Mouse (Mus musculus) neural tube, embryonic 12.5 days (tissue): ENCODE results near the gene Nmrk2. TPM values are rescaled to one million over a fixed set of nuclear protein-coding genes. Genes with fewer than 3 reads are reported as not detected.
"Not testable (repeated sequence)": the region's sequence is repeated elsewhere in the genome, so short reads cannot be mapped to it uniquely, and the experiment has no call there.

Experiments
- ATAC-seq: fragments of 200-750 bp; cut with Nextera tagmentation; 2 replicates; pipeline ENCODE4 v1.8.0; 2017; ENCODE audit warnings: low read depth, mild to moderate bottlenecking, moderate TSS enrichment, moderate library complexity; ENCODE audit not compliant: low FRiP score
- H3K27ac ChIP-seq: fragments of 300-500 bp; sonication (generic); 2 replicates; pipeline ENCODE4 v1.5.1; 2016
- H3K27me3 ChIP-seq: fragments of 300-500 bp; sonication (generic); replicated peaks from 2 replicates; pipeline ENCODE4 v1.6.1; 2016; ENCODE audit warnings: mild to moderate bottlenecking
- H3K36me3 ChIP-seq: fragments of 300-500 bp; sonication (generic); 2 replicates; pipeline ENCODE4 v1.6.1; 2016; ENCODE audit warnings: mild to moderate bottlenecking
- H3K4me1 ChIP-seq: fragments of 300-500 bp; sonication (generic); 2 replicates; pipeline ENCODE4 v1.6.1; 2016
- H3K4me2 ChIP-seq: fragments of 300-500 bp; sonication (generic); replicated peaks from 2 replicates; pipeline ENCODE4 v1.6.1; 2016; ENCODE audit warnings: mild to moderate bottlenecking
- H3K4me3 ChIP-seq: fragments of 300-500 bp; sonication (generic); 2 replicates; pipeline ENCODE4 v1.5.1; 2016
- H3K9ac ChIP-seq: fragments of 300-500 bp; sonication (generic); 2 replicates; pipeline ENCODE4 v1.6.1; 2016; ENCODE audit warnings: mild to moderate bottlenecking
- H3K9me3 ChIP-seq: fragments of 300-500 bp; sonication (generic); 2 replicates; pipeline ENCODE4 v1.6.1; 2016; ENCODE audit warnings: mild to moderate bottlenecking
- WGBS: fragments of 180-500 bp; shearing (Covaris S2); methylation state at CpG from one replicate; pipeline ENCODE4 v1.1.7; 2016; 5-methylcytosine and 5-hydroxymethylcytosine counted together
- polyA plus RNA-seq: library from polyadenylated mRNA; unstranded; fragments of >200 nt; fragmentation: Nextera tagmentation; extraction: Ambion mirVana; gene quantifications from 2 replicates; pipeline ENCODE4 v1.2.1, GENCODE M21; 2016

Gene Nmrk2
- polyA plus RNA-seq, 1 experiment from 2014 or later, result not detected

DNA sequence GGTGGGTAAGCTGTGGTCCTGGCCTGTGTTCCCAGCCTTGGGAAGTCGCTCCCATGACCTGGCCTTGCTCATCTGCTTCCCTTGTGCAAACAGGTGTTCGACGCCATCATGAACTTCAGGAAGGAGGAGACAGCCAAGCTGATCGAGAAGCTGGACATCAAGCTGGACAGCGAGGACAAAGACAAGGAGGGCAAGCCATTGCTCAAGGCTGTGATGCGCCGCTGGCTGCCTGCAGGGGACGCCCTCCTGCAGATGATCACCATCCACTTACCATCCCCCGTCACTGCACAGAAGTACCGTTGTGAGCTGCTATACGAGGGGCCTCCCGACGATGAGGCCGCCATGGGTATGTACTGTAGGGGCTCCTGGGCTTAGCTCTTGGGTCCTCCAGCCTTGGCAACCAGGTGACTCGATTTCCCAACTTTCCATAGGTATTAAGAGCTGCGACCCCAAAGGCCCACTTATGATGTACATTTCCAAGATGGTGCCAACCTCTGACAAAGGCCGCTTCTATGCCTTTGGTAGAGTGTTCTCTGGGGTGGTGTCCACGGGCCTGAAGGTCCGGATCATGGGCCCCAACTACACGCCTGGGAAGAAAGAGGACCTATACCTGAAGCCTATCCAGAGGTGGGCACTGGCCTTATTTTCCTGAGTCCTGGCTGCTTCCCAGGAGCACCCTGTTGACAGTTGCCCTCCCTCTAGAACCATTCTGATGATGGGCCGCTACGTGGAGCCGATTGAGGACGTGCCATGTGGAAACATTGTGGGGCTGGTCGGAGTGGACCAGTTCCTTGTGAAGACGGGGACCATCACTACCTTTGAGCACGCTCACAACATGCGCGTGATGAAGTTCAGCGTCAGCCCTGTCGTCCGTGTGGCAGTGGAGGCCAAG lies 22.2 kb downstream of the Nmrk2 start:
- Histone ChIP-seq H3K4me2 (no peak overlapping the region), H3K27ac (no peak overlapping the region), H3K27me3 (no peaks in the 10 kb centered on the region), H3K36me3 (peaks cover 59% of the 10 kb centered on the region), H3K9ac (no peak overlapping the region), H3K4me3 (no peak overlapping the region), H3K4me1 (peaks cover 46% of the 10 kb centered on the region), H3K9me3 (no peaks in the 10 kb centered on the region)
- 91% methylated on average over 32 of the region's 32 CpGs for WGBS
- ATAC-seq, result no peak

- no peak for ATAC-seq
- Histone ChIP-seq H3K27ac (no peak overlapping the region), H3K4me1 (peaks cover 50% of the 10 kb centered on the region), H3K27me3 (no peaks in the 10 kb centered on the region), H3K36me3 (peaks cover 53% of the 10 kb centered on the region), H3K4me3 (no peak overlapping the region), H3K9me3 (no peaks in the 10 kb centered on the region), H3K9ac (no peak overlapping the region), H3K4me2 (peak overlapping the region; percentile 99; the same call in 1 of the 2 replicates)
- WGBS, result 92% methylated on average over 11 of the region's 11 CpGs
Measured at GRCm38 (mm10) chr10:81178927-81179326, 22.9 kb downstream of the Nmrk2 start.

- Histone ChIP-seq H3K4me1 (peaks cover 50% of the 10 kb centered on the region), H3K27ac (no peak overlapping the region), H3K9me3 (no peaks in the 10 kb centered on the region), H3K4me3 (peak overlapping the region; percentile 85), H3K36me3 (peaks cover 53% of the 10 kb centered on the region), H3K4me2 (peak overlapping the region; percentile 99), H3K9ac (peak overlapping the region; percentile 93), H3K27me3 (no peaks in the 10 kb centered on the region)
- WGBS, result 70% methylated on average over 14 of the region's 14 CpGs
- no peak for ATAC-seq
Measured at GRCm38 (mm10) chr10:81177958-81178712, 23.7 kb downstream of the Nmrk2 start.

GRCm38 (mm10) chr10:81177491-81177925 lies 24.3 kb downstream of the Nmrk2 start:
- Histone ChIP-seq H3K4me2 (peak overlapping the region; percentile 99), H3K4me3 (peak overlapping the region; percentile 85), H3K27me3 (no peaks in the 10 kb centered on the region), H3K9me3 (no peaks in the 10 kb centered on the region), H3K4me1 (peaks cover 50% of the 10 kb centered on the region), H3K36me3 (peaks cover 53% of the 10 kb centered on the region), H3K9ac (peak overlapping the region; percentile 93), H3K27ac (peak overlapping the region; percentile 77)
- ATAC-seq, result no peak
- WGBS, result 16% methylated on average over 16 of the region's 16 CpGs

DNA sequence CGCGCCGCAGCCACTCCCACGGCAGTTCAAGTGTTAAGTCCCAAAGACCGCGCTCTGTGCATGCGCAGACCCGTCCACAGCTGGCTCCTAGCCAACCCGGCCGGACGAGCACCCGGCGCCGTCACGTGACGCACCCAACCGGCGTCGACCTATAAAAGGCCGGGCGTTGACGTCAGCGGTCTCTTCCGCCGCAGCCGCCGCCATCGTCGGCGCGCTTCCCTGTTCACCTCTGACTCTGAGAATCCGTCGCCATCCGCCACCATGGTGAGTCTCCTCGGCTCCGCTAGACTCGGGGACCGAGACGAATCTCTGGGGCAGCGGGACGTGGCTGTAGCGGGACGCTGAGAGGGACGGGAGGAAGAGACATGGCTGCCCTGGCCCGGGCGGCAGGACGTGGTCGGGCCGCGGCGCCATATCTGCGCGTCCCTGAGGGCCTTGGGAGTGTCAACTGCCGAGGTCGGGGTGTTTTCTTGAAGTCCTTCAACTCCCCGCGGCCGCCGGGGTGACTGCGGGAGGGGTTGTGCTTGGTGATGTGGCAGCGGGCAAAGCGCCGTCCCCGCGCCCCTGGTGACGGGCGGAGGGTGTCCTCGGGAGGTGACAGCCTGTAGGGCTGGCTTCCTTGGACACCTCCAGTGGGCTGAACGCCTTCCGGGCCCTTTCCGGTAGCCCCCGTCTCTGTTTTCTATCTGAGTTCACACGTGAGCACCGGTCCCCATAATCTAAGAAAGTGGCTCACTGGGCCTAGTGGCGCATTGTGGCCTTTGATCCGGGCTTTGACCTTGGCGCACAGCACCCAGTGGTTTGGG lies 25.2 kb downstream of the Nmrk2 start, which contains the start of gene Eef2:
Gene Eef2, plus strand, starts transcription at position 166 of the 806 bp plus-strand sequence.
- peaks cover 45% of the 10 kb centered on the region for H3K36me3 ChIP-seq
- no peaks in the 10 kb centered on the region for H3K9me3 ChIP-seq
- peak within 1 kb of the TSS; percentile 77 for H3K27ac ChIP-seq
- H3K4me2 ChIP-seq, result peak within 1 kb of the TSS; percentile 99
- ATAC-seq, result peak; percentile 76
- no peaks in the 10 kb centered on the region for H3K27me3 ChIP-seq
- WGBS, result under 1% methylated on average over 77 of the region's 77 CpGs
- H3K4me1 ChIP-seq, result peaks cover 49% of the 10 kb centered on the region
- peak within 1 kb of the TSS; percentile 85 for H3K4me3 ChIP-seq
- H3K9ac ChIP-seq, result peak within 1 kb of the TSS; percentile 93

GRCm38 (mm10) chr10:81175936-81176465 lies 25.9 kb downstream of the Nmrk2 start:
- ATAC-seq, result 0 out of 2 replicates have a peak, but pooled peaks have one; percentile 1
- H3K4me1 ChIP-seq, result peaks cover 44% of the 10 kb centered on the region
- H3K27me3 ChIP-seq, result no peaks in the 10 kb centered on the region
- peaks cover 38% of the 10 kb centered on the region for H3K36me3 ChIP-seq
- H3K27ac ChIP-seq, result peak overlapping the region; percentile 57; the same call in 1 of the 2 replicates
- whole genome bisulfite sequencing, result 9% methylated on average over 13 of the region's 13 CpGs
- peak overlapping the region; percentile 99 for H3K4me2 ChIP-seq
- peak overlapping the region; percentile 85 for H3K4me3 ChIP-seq
- H3K9ac ChIP-seq, result peak overlapping the region; percentile 10; the same call in 1 of the 2 replicates
- no peaks in the 10 kb centered on the region for H3K9me3 ChIP-seq

DNA sequence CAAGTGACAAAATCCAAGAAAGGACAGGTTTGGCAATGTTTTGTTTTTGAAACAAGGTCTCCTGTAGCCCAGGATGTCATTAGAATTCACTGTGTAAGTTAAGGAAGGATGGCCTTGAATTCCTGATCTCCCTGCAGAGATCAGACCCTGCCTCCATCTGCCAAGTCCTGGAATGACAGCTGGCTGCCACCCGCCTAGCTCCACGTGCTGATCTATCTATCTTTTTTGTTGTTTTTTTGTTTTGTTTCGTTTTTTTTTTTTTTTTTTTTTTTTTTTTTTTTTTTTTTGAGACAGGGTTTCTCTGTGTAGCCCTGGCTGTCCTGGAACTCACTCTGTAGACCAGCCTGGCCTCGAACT lies 26.5 kb downstream of the Nmrk2 start:
- peak overlapping the region; percentile 64 for H3K4me2 ChIP-seq
- H3K27ac ChIP-seq, result peak overlapping the region; percentile 81
- peaks cover 31% of the 10 kb centered on the region for H3K36me3 ChIP-seq
- not testable (repeated sequence) for ATAC-seq, H3K4me3 ChIP-seq, H3K27me3 ChIP-seq, H3K9ac ChIP-seq, H3K9me3 ChIP-seq
- H3K4me1 ChIP-seq, result peaks cover 37% of the 10 kb centered on the region
- WGBS, result 11% methylated on average over 4 of the region's 4 CpGs

GRCm38 (mm10) chr10:81174617-81175344 lies 27.1 kb downstream of the Nmrk2 start:
- Histone ChIP-seq H3K4me2 (peak overlapping the region; percentile 64), H3K36me3 (peaks cover 26% of the 10 kb centered on the region), H3K27ac (peak overlapping the region; percentile 81), H3K4me3 (peak overlapping the region; percentile 35), H3K9ac (peak overlapping the region; percentile 62), H3K27me3 (no peaks in the 10 kb centered on the region), H3K9me3 (no peaks in the 10 kb centered on the region), H3K4me1 (peaks cover 36% of the 10 kb centered on the region)
- 2% methylated on average over 29 of the region's 29 CpGs for WGBS
- peak; percentile 73 for ATAC-seq

- peaks cover 37% of the 10 kb centered on the region for H3K4me1 ChIP-seq
- 0 out of 2 replicates have a peak, but pooled peaks have one; percentile 4 for ATAC-seq
- peak overlapping the region; percentile 83 for H3K27ac ChIP-seq
- H3K9ac ChIP-seq, result 0 out of 2 replicates have a peak overlapping the region, but pooled peaks have one; percentile 21
- peak overlapping the region; percentile 64 for H3K4me2 ChIP-seq
- no peaks in the 10 kb centered on the region for H3K27me3 ChIP-seq
- no peaks in the 10 kb centered on the region for H3K9me3 ChIP-seq
- no peak overlapping the region for H3K4me3 ChIP-seq
- 4% methylated on average over 21 of the region's 21 CpGs for WGBS
- peaks cover 9% of the 10 kb centered on the region for H3K36me3 ChIP-seq
Measured at GRCm38 (mm10) chr10:81173132-81173531, 28.7 kb downstream of the Nmrk2 start.

- ATAC-seq, H3K36me3 ChIP-seq, H3K9me3 ChIP-seq, H3K27ac ChIP-seq, H3K4me3 ChIP-seq, H3K9ac ChIP-seq, H3K27me3 ChIP-seq: not testable (repeated sequence)
- Histone ChIP-seq H3K4me2 (peak overlapping the region; percentile 78), H3K4me1 (peaks cover 34% of the 10 kb centered on the region)
- WGBS, result 45% methylated on average over 10 of the region's 14 CpGs
Measured at GRCm38 (mm10) chr10:81169411-81169900, 32.4 kb downstream of the Nmrk2 start.
